Mouse (Mus musculus) brown adipose tissue, adult 24 weeks (tissue): ENCODE results near the gene Casp8ap2. TPM values are rescaled to one million over a fixed set of nuclear protein-coding genes. Genes with fewer than 3 reads are reported as not detected.

Source experiments
- polyA plus RNA-seq: library from polyadenylated mRNA; stranded (reverse); fragments of >200 nt; gene quantifications from 2 replicates; pipeline ENCODE4 v1.2.4, GENCODE M21; 2012; ENCODE audit not compliant: missing spikeins, insufficient read depth, insufficient read length

The Casp8ap2 gene
- polyA plus RNA-seq, 1 experiment = 5.1 TPM

Other genes with a start within 250 kb of the Casp8ap2 start
- not detected in 2 replicates for gene Gja10, start 12.7 kb upstream of the Casp8ap2 start, polyA plus RNA-seq
- 8.7 and 9.1 TPM in 2 replicates for gene Mdn1, start 41.7 kb downstream of the Casp8ap2 start, polyA plus RNA-seq
- gene Lyrm2, start 184.8 kb downstream of the Casp8ap2 start, polyA plus RNA-seq = 60.1 and 78.8 TPM in 2 replicates